Mouse (Mus musculus) telencephalon, adult 2 months (tissue): Measurements from ENCODE around the gene Hdac7.
A peak's percentile ranks its signal among the peaks of the same experiment; 100 is the strongest.

Source experiments
- DNase-seq: peaks from one replicate; pipeline ENCODE4 v3.0.0-alpha.2; 2011; ENCODE audit warnings: low read depth, low spot score

The Hdac7 gene

DNA sequence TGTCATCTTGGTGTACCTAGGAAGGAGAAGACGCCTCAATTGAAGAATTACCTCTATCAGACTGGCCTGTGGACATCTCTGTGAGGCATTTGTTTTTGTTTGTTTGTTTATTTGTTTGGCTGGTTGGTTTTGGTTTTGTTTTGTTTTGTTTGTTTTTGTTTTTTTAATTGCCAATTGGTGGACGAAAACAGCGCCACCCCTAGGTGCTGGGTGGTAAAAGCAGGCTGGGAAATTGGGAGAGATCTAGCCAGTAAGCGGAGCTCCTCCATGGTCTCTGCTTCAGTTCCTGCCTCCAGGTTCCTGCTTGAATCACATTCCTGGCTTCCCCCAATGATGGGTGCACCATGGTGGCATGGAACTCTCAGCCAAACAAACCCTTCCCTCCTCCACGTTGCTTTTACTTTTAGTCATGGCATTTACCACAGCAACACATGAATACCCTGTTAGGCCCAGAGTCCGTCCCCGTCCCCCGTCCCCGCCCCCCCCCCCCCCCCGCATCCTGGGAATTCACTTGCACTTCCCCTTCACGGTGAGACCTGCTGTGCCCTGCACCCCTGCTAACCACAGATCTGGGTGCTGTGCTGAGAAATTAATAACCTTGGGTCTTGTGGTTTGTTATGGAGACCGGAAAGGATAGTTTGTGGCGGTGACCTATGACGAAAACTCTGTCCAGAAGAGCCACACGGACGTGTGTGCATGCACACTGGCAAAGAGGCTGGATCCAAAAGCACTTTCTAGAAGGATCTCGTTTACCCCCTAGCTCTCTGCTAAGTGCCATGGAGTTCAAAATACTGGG, 27.9 kb downstream of the Hdac7 start:
- DNase-seq = no peak

DNA sequence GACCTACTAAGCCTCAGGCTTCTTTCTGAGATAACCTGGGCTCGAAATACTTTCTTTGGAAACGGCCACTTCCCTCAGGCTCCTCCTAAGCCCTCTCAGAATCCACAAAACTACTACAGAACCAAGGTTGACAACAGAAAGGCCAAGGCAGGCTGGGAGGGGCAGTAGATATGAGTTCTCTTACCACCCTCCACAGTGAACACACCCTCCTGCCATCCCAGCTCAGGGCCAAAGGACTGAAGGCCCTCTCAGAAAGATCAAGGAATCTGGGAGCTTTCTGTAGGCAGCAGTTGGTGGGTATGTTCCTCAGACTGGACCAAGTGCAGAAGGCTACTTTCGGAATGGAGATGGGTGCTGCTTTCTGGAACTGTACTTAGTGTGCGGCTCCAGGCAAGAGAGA, 29.0 kb downstream of the Hdac7 start:
- DNase-seq = no peak

- DNase-seq = no peak
These were observed 29.6 kb downstream of the Hdac7 start for GRCm38 (mm10) chr15:97814703-97815102.

GRCm38 (mm10) chr15:97813452-97814204, 30.7 kb downstream of the Hdac7 start:
- no peak for DNase-seq

DNA sequence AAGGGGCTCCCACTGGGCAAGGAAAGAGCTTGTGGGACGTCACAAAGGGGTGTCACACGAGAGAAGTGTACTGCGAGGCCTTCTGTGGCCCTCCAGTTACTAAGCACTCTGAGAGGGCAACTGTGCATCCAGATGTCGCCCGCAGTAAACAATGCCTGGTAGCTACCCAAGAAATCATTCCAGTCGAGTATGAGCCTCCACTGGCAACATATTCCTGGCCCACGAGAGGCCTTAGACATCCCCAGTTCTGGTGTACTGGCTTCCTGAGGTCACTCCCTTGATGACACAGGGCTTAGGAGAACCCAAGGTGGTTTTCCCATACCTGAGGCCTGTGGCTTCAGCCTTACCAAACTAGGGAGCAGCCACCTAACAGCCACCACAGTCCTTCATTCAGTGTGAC, 31.4 kb downstream of the Hdac7 start:
- no peak for DNase-seq

DNA sequence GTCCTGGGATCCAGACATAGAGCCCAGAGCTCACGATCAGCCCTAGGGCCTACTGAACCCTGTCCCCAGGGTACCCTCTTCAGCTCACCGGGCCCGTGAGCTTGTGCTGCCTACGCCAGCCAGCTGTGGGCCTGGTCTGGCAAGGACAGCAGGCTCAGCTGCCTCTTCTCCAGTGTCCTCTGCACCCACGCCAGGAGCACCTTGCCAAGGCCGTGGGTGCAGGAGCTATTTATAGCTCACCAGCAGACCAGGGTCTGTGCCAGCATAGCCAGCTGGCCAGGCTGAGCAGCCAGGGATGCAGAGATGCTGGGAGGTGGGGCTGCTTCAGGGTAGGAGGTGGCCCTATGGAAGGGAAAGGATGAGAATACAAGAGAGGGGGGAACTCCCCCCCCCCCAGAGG, 32.2 kb downstream of the Hdac7 start:
- peak; percentile 90 for DNase-seq

DNA sequence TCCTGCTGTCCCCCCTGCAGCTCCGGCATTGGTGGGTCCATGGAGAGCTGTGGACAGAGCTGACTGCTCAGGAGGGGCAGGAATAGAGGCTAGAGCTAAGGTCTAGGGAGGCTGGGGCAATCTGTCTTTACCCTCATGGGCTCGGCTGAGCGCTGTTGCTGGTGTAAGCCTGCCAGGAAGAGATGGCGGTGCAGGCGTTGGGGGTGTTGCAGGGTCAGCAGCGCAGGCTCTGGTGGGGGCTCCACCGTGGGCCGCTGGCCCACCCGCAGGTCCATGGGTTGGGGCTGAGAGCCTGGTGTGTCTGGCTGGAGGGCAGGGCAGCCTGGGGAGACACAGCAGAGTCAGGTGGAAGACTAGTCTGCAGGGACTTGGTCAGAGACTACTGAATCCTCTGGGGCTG, 33.0 kb downstream of the Hdac7 start:
- DNase-seq = no peak

DNA sequence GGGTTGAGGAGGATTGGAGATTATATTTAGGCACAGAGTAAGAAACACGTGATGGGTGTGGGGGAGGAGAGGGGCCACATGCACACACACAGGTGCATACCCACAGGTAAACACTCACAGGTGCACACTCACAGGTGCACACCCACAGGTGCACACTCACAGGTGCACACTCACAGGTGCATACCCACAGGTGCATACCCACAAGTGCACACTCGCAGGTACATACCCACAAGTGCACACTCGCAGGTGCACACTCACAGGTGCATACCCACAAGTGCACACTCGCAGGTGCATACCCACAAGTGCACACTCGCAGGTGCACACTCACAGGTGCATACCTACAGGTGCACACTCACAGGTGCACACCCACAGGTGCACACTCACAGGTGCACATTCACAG, 33.9 kb downstream of the Hdac7 start:
- no peak for DNase-seq

GRCm38 (mm10) chr15:97809942-97810341, 34.4 kb downstream of the Hdac7 start:
- DNase-seq = no peak

GRCm38 (mm10) chr15:97809206-97809605, 35.1 kb downstream of the Hdac7 start:
- DNase-seq = no peak

DNA sequence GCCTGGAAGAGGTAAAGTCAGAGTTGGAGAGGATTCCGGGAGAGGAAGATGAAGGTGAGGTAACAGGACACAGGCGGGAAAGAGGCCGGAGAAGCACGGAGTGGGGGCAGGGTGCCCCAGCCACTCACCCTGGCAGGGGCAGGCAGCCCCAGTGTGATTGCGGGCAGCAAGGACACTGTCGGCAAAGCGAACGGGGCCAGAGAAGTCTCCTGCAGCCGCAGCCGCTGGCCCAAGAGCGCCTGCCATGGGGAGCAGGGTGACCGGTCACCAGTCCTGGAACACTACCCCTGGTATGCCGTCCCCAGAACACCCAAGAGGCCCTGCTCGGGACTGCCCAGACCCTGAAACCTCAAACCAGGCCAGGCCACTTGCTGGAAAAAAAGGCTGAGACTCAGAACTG, 35.8 kb downstream of the Hdac7 start:
- no peak for DNase-seq

DNA sequence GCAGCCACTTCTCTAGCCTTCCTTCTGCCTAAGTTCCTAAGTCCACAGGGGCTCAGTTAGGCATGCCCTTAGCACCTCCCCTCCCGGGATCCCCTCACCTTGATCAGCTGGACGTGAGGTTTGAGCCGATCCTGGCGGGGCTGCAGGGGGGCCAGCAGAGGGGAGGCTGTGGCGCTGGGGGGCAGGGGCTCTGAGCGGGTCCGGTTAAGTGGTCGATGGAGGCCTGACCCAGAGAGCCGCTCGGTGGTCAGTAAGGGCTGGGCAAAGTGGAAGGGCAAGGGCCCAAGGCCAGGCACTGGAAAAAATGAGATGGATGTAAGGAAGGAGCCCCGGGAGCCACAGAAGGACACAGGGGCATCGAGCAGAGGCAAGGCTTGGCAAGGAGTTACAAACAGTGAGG, 36.4 kb downstream of the Hdac7 start:
- no peak for DNase-seq

DNA sequence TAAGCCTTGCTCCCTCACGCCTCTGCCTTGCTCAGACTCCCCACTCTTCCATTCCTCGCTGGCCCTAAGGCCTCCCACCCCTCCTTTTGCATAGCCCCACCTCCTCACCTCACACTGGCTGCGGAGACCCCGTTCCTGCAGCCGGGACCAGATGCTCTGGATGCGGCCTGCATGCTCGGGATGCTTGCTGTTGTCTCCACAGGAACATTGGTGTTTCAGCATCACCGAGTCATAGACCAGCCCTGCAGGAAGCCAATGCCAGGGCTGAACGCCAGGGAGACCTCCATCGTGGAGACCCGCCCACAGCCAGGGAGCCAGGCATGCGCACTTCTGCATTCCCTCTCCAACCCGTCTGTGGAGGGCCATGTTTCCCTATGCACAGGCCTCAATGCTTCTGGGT, 41.7 kb downstream of the Hdac7 start:
- DNase-seq = no peak

DNA sequence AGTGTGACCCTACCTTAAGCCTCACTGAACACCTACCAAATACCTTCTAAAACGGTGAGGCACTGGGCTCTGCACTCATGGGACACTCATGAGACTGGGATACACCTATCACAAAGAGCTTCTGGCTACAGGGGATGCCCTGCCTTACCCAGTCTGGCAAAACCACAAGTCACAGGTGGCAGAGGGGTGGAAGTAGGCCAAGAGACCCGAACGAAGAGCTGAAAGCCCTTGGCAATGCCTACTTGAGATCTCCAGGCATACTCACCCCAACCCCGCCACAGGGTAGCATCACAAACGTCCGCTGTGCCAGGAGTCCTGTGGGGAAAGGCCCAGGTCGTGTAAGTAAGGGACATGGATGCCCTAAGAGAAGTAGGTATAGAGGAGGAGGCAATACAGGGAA, 42.5 kb downstream of the Hdac7 start:
- no peak for DNase-seq

DNA sequence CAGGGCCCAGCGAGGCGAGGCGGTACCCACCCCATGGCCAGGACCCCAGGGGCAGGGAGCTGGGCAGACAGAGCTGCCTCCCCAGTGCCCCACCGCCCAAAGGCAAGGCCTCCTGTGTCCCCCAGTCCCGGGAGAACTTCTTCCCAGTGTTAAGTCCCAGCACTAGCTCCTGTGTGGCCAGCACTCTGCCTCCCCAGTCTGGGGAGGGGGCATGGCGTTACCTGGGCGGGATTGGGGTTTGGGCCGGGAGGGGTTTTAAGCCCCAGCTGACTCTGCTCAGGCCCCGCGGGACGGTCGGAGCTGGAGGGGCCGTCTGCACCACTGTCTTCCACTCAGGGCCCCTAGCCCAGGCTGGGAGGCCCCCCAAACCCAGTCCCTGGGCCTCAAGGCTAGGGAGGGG, 43.4 kb downstream of the Hdac7 start:
- no peak for DNase-seq

DNA sequence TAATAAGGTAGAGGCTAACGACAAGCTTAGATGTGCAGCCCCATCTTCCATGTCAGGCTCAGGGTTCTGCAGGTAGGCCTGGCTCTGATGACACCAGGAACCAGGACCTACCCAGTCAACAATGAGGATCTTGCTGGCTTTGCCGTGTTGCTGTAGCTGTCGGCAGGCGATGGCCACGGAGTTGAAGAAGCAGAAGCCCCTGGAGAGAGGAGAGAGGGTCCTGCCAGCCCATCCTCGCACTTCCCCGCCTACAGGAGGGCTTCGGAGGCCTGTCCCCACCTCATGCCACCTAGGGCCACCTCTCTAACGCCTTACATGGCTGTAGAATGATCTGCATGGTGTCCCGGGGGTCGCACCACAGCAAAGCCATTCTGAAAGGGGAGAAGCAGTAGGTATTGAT, 44.9 kb downstream of the Hdac7 start:
- no peak for DNase-seq

GRCm38 (mm10) chr15:97798134-97798533, 46.2 kb downstream of the Hdac7 start:
- DNase-seq = no peak

DNA sequence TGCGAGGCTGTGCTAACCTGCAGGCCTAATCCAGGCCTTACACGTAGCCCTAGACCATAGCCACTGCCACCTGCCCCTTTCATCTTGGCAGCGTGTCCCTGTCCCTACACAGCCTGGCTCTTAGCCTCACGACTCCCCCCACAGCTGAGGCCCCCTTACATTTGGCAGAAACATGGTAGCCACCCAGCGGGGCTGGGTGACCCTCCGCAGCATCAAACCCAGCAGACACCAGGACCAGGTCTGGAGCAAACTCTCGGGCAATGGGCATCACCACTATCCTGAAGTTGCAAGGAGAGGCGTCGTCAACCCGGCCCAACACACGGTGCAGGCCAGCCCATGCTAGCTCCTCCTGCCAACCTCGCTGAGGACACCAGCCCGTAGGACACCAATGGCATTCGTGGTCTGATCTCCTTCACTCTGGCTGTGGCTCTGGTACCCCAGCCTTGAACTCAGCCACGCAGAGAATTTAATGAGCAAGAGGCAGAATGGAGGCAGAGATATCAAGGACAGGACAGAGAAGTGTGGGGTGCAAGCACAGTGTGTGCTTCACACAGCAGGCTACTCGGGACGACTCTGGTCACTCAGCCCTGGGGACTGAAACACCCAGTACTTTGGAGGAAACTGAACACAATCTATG, 47.5 kb downstream of the Hdac7 start:
- no peak for DNase-seq

- DNase-seq = no peak
These were observed 48.6 kb downstream of the Hdac7 start for GRCm38 (mm10) chr15:97795559-97796235.

DNA sequence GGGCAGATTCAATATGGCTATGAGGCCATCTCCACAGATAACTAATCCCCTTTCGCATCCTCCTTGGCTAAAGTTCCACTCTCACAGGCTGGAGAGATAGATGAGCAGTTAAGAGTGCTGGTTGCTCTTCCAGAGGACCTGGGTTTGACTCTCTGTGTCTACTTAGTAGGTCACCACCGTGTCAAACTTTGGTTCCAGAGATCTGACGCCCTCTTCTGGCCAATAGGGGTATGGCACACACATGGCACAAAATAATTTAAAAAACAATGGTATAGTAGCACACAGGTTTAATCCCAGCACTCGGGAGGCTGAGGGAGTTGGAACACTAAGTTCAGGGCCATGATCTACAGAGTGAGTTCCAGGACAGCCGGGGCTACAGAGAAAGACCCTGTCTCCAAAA, 50.0 kb downstream of the Hdac7 start:
- no peak for DNase-seq

- DNase-seq = no peak
These were observed 50.7 kb downstream of the Hdac7 start for GRCm38 (mm10) chr15:97793386-97794153.
